Mouse (Mus musculus) left cerebral cortex, adult 2 months (tissue): Measurements from ENCODE around the gene Tmem108. TPM values are rescaled to one million over a fixed set of nuclear protein-coding genes. Genes with fewer than 3 reads are reported as not detected.

Experiments
- DNase-seq, 2 experiments: peaks; one replicate each; pipeline ENCODE4 v3.0.0; 2021 to 2022; ENCODE audit warnings: low spot score in 2 of 2, mixed read lengths in 1 of 2; ENCODE audit errors: extremely low spot score in 1 of 2
- H3K27ac ChIP-seq: fragments of 200-600 bp; 2 replicates; pipeline ENCODE4 v1.8.1; 2022
- H3K4me3 ChIP-seq: fragments of 200-600 bp; 2 replicates; pipeline ENCODE4 v1.8.1; 2022
- CTCF ChIP-seq: fragments of 200-600 bp; IDR thresholded peaks from 2 replicates; pipeline ENCODE4 v1.8.1; 2022; ENCODE audit warnings: antibody characterized with exemption, mild to moderate bottlenecking, moderate library complexity
- intact Hi-C: fragments of 180-260 bp; cut with DNase I; formaldehyde crosslinking; loops from one replicate; pipeline ENCODE4 v1.15.1; 2025
- total RNA-seq, 2 experiments: library from RNA; stranded (reverse); gene quantifications; 2 replicates each; pipeline ENCODE4 v1.2.3; 2021

Gene Tmem108
- total RNA-seq, 2 experiments from 2014 or later: 30.3 to 31.1 TPM

GRCm38 (mm10) chr9:103758930-103759695, 2.5 kb downstream of the Tmem108 start:
- intact Hi-C loops: loop anchor here (1.0 kb wide), 2 partner anchors 135 to 265 kb away; no protein-coding TSS in a partner anchor
- H3K27ac ChIP-seq: peak overlapping the region; percentile 60
- TF ChIP-seq CTCF: peak; percentile 86
- H3K4me3 ChIP-seq: peak overlapping the region; percentile 78
- peak; percentile 82 to 86 for DNase-seq

GRCm38 (mm10) chr9:103758246-103758645, 3.4 kb downstream of the Tmem108 start:
- no peak overlapping the region for H3K27ac ChIP-seq
- DNase-seq: no peak
- TF ChIP-seq CTCF: no peak
- no peak overlapping the region for H3K4me3 ChIP-seq
- intact Hi-C loops: no loop called here

- no peak for DNase-seq
- Histone ChIP-seq H3K4me3 (no peak overlapping the region), H3K27ac (no peak overlapping the region)
- intact Hi-C loops: no loop called here
- TF ChIP-seq CTCF: no peak
These were observed 9.0 kb downstream of the Tmem108 start for GRCm38 (mm10) chr9:103752618-103753017.

- H3K4me3 ChIP-seq: no peak overlapping the region
- intact Hi-C loops: no loop called here
These were observed 10.1 kb downstream of the Tmem108 start for GRCm38 (mm10) chr9:103751568-103751967.

GRCm38 (mm10) chr9:103750491-103750890, 11.1 kb downstream of the Tmem108 start:
- no peak overlapping the region for H3K27ac ChIP-seq
- TF ChIP-seq CTCF: no peak
- no peak overlapping the region for H3K4me3 ChIP-seq
- DNase-seq: no peak
- intact Hi-C loops: no loop called here

More at GRCm38 (mm10) chr9:103751568-103751967, 10.1 kb downstream of the Tmem108 start:
- no peak overlapping the region for H3K27ac ChIP-seq
- TF ChIP-seq CTCF: no peak
- DNase-seq: no peak

- no peak for TF ChIP-seq CTCF
- no peak for DNase-seq
- intact Hi-C loops: no loop called here
- Histone ChIP-seq H3K4me3 (no peak overlapping the region), H3K27ac (no peak overlapping the region)
These were observed 15.0 kb downstream of the Tmem108 start for GRCm38 (mm10) chr9:103746598-103746997.

- intact Hi-C loops: no loop called here
- Histone ChIP-seq H3K4me3 (no peak overlapping the region), H3K27ac (no peak overlapping the region)
- no peak for TF ChIP-seq CTCF
- DNase-seq: no peak
These were observed 21.5 kb downstream of the Tmem108 start for GRCm38 (mm10) chr9:103740145-103740544.

GRCm38 (mm10) chr9:103739062-103739461, 22.6 kb downstream of the Tmem108 start:
- no peak for DNase-seq
- intact Hi-C loops: no loop called here
- TF ChIP-seq CTCF: no peak
- Histone ChIP-seq H3K4me3 (no peak overlapping the region), H3K27ac (no peak overlapping the region)

GRCm38 (mm10) chr9:103729716-103730115, 31.9 kb downstream of the Tmem108 start:
- TF ChIP-seq CTCF: no peak
- Histone ChIP-seq H3K27ac (no peak overlapping the region), H3K4me3 (no peak overlapping the region)
- no peak for DNase-seq
- intact Hi-C loops: no loop called here

GRCm38 (mm10) chr9:103726751-103727462, 34.7 kb downstream of the Tmem108 start:
- intact Hi-C loops: no loop called here
- no peak for TF ChIP-seq CTCF
- DNase-seq: no peak
- H3K27ac ChIP-seq: no peak overlapping the region
- no peak overlapping the region for H3K4me3 ChIP-seq

GRCm38 (mm10) chr9:103725497-103725896, 36.1 kb downstream of the Tmem108 start:
- Histone ChIP-seq H3K4me3 (no peak overlapping the region), H3K27ac (no peak overlapping the region)
- intact Hi-C loops: no loop called here
- TF ChIP-seq CTCF: no peak
- no peak for DNase-seq

- H3K27ac ChIP-seq: no peak overlapping the region
- DNase-seq: no peak
- intact Hi-C loops: no loop called here
- no peak for TF ChIP-seq CTCF
- no peak overlapping the region for H3K4me3 ChIP-seq
These were observed 40.2 kb downstream of the Tmem108 start for GRCm38 (mm10) chr9:103721486-103721885.
